Mouse (Mus musculus) adrenal gland, postnatal 14 days (tissue): Measurements from ENCODE around the gene Zfp512b. TPM values are rescaled to one million over a fixed set of nuclear protein-coding genes. Genes with fewer than 3 reads are reported as not detected.

Source experiments
- DNase-seq: peaks from one replicate; pipeline ENCODE4 v3.0.0; 2021; ENCODE audit warnings: mixed read lengths
- long read RNA-seq, 2 experiments: library from polyadenylated mRNA; stranded (forward); transcript quantifications; one replicate each; pipeline ENCODE4 v2.0.0; 2021
- total RNA-seq: library from RNA; stranded (reverse); gene quantifications from 2 replicates; pipeline ENCODE4 v1.2.3, GENCODE M21; 2021

Gene Zfp512b
- 57.3 and 67.7 TPM in 2 replicates for total RNA-seq
- long read RNA-seq, experiment 1, partial matches to known transcripts: 4 of 15 reads
- long read RNA-seq, experiment 1, other reads (novel, unspliced or antisense): 11 of 15 reads
- long read RNA-seq, experiment 2, partial matches to known transcripts: 4 of 16 reads
- long read RNA-seq, experiment 2, other reads (novel, unspliced or antisense): 12 of 16 reads

GRCm38 (mm10) chr2:181592231-181593041 is at the start of gene Zfp512b:
TSS of gene Zfp512b (minus strand) at chr2:181592803.
- DNase-seq: peak; percentile 88

GRCm38 (mm10) chr2:181635865-181636264 is 43.3 kb upstream of the Zfp512b start:
- no peak for DNase-seq

GRCm38 (mm10) chr2:181632624-181633023 is 40.0 kb upstream of the Zfp512b start:
- DNase-seq: no peak

- DNase-seq: no peak
Measured at GRCm38 (mm10) chr2:181628471-181628870, 35.9 kb upstream of the Zfp512b start.

- DNase-seq: peak; percentile 34
Measured at GRCm38 (mm10) chr2:181623401-181623800, 30.8 kb upstream of the Zfp512b start.

GRCm38 (mm10) chr2:181618761-181619495 is 26.3 kb upstream of the Zfp512b start:
- DNase-seq: no peak

GRCm38 (mm10) chr2:181602367-181602766 is 9.8 kb upstream of the Zfp512b start:
- DNase-seq: no peak

- DNase-seq: no peak
Measured at GRCm38 (mm10) chr2:181601751-181602145, 9.1 kb upstream of the Zfp512b start.

- DNase-seq: peak; percentile 98
Measured at GRCm38 (mm10) chr2:181600828-181601750, 8.5 kb upstream of the Zfp512b start.

- no peak for DNase-seq
Measured at GRCm38 (mm10) chr2:181600226-181600758, 7.7 kb upstream of the Zfp512b start.

GRCm38 (mm10) chr2:181598454-181599351 is 6.1 kb upstream of the Zfp512b start, which contains the start of gene Samd10:
TSS of gene Samd10 (minus strand) at chr2:181599212.
- DNase-seq: peak; percentile 76

GRCm38 (mm10) chr2:181597378-181598061 is 4.9 kb upstream of the Zfp512b start:
- peak; percentile 51 for DNase-seq

- DNase-seq: no peak
Measured at GRCm38 (mm10) chr2:181596221-181596960, 3.8 kb upstream of the Zfp512b start.

- DNase-seq: peak; percentile 78
Measured at GRCm38 (mm10) chr2:181594946-181595696, 2.5 kb upstream of the Zfp512b start.

GRCm38 (mm10) chr2:181593937-181594336 is 1.3 kb upstream of the Zfp512b start:
- DNase-seq: peak; percentile 5

GRCm38 (mm10) chr2:181593042-181593421 is 429 bp upstream of the Zfp512b start:
- no peak for DNase-seq

GRCm38 (mm10) chr2:181591528-181592085 is 996 bp downstream of the Zfp512b start, which contains the start of gene Prpf6:
TSS of gene Prpf6 (plus strand) at chr2:181591868.
- DNase-seq: peak; percentile 12

GRCm38 (mm10) chr2:181590471-181590870 is 2.1 kb downstream of the Zfp512b start:
- DNase-seq: no peak
